Mouse (Mus musculus) ovary, postnatal 14 days (tissue): Measurements from ENCODE around the gene Mgat4c.

Experiments used
- DNase-seq: peaks from one replicate; pipeline ENCODE4 v3.0.0; 2022; ENCODE audit warnings: low spot score

The Mgat4c gene

DNA sequence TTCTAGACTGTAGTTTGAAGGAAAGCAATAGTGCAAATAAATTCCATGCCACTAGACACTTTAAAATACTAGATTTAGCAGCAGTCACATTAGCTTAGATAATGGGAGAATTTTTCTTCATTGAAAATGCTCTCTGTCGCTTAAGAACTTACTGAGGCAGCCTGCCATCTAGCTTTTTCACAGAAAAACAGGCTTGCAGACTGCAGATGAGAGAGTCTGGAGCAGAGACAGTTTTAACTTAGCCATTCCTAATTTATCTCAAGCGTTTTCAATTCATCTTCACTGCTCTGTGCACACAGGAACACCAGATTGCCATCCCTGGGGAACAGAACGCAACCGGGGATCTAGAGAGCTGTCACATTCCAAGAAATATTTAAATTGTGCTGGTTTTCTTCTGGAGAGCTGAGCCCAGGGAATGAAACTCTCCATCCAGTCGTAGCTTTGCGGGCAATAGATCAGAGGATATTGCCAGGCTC is at the start of gene Mgat4c:
Gene Mgat4c, plus strand, starts transcription at position 51 of the 476 bp plus-strand sequence.
- DNase-seq, result no peak

DNA sequence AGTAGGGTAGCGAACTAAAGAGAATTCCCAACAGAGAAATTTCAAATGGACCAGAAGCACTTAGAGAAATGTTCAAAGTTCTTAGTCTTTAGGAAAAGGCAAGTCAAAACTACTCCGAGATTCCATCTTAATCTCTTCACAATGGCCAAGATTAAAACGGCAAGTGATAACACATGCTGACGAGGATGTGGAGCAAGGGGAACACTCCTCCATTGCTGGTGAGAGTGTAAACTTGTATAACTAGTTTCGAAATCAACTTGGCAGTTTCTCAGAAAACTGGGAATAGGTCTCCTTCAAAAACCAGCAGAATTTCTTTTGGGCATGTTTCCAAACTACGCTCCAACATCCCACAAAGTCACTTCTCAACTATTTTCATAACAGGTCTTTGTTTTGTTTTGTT is 46.0 kb upstream of the Mgat4c start:
- DNase-seq, result no peak

DNA sequence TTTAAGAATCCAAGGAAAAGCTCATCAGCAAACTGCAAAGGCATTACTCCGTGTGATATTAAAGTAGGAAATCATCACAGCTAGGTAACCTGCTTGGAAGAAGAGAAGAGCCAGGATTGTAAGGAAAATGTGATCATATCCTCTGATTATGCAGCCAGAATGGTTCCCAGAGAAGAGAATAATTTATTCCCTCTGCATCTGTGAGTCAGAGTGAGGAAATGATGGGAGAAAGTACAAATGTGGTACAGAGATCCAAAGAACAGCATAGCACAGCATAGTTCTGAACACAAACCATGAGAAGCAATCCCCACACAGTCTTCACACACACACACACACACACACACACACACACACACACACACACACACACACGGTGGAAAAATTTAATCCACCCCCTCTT is 40.2 kb upstream of the Mgat4c start:
- DNase-seq, result no peak

DNA sequence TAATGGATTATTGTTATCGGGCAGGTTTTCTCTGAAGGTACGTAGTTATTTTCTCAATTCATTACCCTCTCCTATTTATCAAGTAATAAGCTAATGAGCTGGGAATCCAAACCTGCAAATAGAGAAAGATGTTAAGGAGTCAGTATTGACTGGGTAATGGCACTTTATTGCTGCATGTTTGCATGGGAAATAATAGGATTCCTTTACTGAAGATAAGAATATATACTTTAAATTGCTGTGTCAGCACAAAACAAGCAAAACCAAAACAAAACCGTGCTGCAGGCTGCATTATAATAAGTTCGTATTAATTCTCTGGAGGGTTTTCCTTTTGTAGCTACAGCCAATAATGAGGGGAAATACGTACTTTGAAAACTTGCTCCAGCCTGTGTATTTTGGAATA is 627 bp downstream of the Mgat4c start:
- DNase-seq, result no peak

DNA sequence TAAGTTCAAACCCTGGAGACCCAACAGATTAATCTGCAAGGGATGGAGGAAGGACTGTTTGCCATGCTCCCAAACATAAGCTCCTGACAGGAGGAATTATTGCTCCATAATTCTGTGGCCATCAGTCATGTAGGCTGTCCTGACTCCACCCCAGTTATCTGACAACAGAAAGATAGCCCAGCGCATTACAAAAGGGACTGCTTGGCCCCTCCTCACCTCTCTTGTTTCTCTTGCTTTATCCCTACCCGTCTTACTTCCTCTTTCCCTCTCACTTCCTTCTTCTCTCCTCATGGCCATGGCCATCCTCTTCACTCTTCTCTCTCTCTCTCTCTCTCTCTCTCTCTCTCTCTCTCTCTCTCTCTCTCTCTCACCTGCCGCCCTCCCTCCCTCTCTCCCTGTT is 80.5 kb downstream of the Mgat4c start:
- no peak for DNase-seq

DNA sequence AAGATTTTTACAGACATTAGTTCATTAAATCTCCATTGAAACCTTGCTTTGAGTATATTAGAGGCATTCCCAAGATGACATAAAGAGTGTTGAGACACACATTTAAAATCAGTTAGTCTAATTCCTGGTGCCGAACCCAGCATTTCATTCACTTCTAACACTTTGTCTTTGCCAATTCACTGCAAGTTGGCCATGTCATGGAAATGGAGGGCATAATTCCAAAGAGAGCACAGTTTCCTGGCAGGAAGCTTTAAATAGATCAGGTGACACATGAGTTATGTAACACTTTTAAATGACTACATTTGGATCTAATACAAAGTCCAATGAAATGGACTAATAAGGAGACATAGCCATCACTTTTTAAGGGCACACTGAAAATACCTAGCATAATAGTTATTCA is 89.4 kb downstream of the Mgat4c start:
- DNase-seq, result no peak

DNA sequence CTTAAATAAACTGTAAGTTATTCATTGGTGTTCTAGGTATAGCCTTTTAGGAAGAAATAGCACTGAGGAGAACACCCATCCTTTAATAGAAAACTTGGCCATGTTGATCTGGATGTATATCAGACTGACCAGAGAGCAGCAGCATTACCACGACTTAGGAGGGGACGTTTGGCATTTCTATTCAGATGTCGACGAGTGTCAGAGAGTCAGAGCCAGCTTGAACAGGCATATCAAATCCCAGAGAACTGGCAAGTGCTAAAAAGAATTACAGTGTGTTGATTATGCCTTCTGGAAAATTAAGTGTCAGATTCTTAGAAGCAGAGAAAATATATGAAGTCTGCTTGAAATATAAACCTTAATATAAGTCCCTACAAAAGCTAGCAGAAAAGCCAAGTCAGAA is 89.9 kb downstream of the Mgat4c start:
- DNase-seq, result no peak

DNA sequence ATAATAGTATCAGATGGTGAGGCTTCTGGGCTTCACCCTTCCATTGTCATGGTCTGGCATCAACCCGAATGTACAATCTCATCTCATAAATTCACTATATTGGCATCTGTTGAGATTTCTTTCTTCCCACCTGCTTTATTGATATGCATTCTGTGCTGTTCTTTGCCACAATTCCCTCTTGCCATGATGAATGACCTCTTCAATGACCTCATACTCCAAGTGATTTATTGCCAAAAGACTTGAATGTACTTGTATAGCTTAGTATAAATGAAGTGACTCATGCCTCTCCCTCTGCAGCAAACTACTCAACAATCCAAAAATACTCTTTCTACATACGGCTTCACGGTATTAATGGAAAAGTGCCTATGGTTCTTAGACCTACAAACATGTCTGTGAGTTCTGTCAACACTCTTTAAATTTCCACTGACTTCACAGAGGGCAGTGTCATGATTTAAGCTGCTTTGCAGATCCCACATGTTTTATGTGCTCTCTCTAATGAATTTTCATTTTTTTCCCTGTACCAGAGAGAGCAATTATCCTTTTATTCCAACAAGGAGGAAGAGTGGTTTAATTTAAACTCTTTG is 102.0 kb downstream of the Mgat4c start:
- DNase-seq, result no peak

DNA sequence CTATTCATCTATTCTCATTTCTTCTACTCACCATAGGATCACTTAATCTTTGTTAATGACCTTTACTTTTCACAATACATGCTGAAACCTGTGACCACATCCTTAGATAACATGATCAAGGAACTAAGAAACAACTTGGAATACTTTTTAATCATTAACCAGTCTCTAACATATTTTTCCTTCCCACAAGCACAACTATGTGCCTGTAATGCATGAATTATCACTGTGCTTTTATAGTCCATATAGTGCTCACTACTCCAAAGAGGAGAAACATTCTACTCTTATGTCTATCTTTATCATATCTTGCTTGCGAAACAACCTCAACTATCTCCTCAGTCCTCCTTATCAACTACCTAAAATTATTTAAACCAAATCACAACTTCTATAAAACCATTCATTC is 114.2 kb downstream of the Mgat4c start:
- DNase-seq, result no peak

DNA sequence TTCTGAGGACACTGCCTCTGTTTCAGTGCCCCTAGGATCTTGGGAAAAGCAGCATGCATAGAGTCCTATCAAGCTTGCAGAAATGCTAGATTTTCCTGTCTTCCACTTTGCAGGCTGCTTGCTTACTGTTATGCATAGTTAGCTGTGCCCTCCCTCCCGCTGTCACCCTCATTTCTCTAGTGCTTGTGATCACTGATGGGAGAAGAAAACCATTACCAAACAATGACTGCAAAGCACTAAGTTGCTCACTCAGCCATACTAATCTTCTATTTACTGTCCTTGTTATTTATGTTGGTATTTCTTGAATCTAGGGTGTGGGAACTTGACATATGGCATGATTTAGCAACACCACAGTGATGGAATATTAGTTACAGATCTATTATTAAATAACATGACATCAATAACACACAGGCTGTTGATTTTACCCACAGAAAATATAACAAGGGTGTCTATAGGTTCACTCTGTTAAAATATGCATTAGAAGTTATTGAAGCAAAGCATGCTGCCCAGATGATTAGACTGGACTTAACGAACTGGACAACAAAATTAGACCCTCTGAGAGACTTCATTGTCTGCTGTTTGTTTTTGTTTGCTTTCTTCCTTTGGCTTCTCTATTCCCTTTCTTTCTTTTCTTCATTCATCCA is 117.7 kb downstream of the Mgat4c start:
- DNase-seq, result no peak

DNA sequence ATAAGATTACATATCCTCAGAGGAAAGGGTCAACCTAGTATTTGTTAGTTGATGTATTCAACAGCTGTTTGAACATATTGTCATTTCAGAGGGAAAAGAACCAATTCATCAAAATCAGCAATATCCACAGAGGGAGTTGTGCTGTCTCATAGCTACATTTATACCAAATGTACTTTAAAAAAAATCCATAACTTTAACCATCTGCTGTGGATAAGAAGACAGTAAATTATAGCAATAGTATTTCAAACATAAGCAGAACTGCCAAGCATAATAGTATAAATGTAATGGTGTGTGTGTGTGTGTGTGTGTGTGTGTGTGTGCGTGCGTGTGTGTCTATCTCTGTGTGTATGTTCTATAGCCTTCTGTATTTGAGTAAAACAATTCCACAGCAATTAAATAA is 127.5 kb downstream of the Mgat4c start:
- no peak for DNase-seq

DNA sequence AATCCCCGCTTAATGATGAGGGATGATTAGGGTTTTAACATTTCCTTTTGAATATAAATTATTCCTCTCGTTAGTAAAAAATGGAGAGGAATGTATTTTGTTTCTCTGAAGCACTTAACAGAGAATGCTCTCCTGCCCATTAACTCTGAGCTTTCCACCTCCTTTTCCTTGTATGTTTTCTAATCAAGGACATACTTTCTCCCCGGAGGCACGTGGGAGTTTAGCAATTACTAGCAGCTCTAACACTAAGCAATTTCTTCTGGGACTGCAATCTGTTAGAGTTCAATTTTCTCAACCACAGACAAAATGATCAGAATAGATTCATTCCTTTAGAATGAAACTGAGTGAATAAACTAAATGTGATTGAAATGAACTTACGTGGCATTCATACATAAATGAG is 135.6 kb downstream of the Mgat4c start:
- no peak for DNase-seq

DNA sequence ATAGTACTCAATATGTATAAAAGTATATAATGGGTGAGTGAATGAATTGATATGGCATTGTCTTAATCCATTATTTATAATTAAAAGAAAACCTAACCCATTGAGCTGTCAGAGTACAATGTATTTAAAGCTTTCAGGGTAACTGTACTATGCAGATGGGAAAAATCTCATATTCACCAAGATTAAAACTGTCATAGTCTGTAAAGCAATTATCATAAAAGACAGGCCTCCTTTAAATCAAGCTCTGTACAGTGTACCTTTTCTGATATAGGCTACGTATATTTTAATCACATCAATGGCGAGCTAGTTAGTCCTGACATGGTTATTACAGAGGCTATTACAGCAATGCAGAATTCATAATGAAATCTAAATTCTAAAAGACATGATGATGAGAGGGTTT is 146.7 kb downstream of the Mgat4c start:
- no peak for DNase-seq

DNA sequence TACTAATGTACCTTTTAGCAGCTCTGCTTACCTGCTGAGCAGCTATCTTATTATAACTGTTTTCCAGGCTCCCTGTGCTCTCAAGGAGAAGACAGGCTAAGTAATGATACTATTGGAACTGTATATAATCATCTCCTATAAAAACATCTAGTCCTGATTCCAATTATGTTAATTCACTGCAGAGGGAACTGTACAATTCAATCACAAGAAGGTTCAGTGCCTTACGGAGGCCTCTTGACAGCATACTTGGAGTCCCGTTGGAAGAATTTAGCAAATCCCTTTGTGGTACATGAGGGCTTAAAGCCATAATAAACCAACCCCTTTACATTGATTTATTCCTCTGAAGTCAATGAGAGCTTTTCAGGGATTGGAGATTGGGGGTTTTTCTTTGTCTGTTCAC is 174.8 kb downstream of the Mgat4c start:
- no peak for DNase-seq

DNA sequence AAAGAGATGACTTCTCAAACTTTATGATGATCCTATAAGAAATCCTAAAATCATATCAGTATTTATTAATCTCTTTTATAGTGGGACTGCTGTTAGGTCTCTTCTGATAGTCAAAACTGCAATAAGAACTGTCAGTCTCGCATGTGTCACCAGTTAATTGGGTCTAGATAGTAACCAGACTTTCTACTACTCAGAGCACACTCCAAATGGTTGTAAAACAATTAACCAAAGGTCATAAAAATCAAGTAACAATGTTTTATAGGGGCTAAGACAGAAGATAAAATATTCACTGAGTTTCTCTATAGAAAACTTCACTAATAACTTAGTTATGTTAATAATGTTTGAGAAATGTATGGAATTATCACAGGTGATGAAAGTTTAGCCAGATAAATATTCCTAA is 208.6 kb downstream of the Mgat4c start:
- no peak for DNase-seq

DNA sequence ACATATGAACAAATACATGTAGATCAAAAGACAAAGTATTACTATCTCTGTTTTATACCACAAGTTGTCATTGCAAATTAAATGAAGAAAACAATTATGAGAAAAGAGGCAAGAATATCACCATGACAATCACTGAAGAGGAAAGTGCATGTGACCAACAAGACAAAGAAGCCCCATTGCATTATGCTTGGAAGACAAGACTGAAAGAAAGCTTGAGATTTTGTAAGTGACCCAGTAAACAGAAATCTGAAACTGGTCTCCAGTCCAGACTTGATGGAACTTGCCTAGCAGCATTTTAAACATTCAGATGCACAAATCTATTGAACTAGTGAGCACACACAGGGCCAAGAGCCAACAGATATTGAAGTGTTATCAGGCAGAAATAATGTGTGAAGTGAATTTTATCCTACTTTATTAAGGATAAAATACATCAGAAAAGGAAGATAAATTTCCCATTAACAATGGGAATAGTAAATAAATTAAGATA is 236.1 kb downstream of the Mgat4c start:
- DNase-seq, result no peak

DNA sequence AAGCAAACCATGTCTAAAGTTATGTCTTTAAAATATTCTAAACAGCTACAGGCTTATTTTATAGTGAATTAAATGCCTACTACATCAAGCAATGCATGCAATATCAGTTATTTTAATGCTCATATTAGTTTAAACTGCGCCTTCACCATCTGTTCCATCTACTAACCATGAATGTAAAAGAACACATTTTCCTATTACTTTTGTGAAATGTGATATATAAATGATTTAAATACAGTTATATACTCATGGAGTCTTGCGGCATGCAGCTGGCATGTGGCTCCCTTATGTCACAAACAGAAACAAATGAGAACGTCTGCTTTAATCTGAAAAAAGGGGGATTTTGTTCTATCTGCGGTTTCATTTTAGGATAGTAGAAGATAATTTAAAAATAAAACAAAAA is 316.3 kb downstream of the Mgat4c start:
- no peak for DNase-seq

DNA sequence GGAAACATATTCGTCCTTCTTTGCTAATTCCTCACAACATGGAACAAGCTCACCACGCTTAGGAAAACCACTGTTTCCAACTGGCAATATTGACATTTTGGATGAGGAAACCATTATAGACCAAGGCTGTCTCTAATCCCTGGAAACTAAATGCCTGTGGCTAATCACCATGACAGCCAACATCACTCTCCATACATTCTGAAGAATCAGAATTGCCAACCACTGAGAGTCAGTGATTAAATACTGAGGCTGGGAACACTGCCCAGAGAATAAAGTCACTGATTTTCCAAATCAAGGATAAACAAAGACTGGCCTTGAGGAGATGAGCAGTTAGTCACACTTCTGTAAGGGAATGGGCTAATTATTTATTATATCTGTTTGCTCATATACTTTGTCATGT is 361.2 kb downstream of the Mgat4c start:
- no peak for DNase-seq

DNA sequence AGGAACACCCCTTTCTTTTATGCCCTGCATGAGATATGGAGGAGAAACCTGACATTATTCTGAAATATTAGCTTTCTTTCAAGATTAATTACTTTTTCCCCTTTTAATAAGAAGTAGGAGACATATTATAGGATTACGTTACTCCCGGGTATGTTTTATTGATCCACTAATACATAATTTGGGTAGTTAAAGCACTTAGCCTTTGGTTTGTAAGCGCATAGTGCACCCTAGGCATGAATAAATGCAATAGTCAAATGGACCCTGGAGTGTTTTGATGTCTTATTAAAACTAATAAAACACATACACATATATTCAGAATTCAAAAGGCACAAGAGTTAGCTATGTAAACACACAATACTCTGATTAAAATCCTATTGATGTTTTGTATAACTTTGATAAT is 374.9 kb downstream of the Mgat4c start:
- DNase-seq, result no peak

DNA sequence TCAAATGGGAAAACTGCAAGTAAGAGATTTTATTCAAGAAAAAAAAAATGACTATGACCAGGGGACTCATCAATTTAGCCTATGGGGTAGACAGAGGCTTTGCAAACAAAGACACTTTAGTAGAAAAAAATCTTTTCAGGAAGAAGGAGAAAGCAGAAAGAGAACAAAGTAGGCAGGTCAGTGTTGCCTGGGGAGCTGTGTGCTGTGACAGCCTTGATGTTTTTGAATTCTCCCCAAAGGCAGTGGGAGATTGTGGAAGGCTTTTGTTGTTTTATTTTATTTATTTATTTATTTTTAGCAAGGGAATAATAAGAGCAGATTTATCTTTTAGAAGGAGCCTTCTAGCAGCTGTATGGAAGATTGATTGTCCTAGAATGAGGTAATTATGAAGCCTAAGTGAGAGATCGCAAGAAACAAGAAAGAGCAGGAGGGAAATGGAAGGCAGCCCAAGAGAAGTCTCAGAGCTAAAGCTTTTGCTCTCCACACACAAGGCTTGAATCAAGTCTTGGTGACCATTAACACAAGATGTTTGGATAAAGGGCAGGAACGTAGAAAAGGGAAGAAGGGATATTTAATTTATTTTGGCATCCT is 375.8 kb downstream of the Mgat4c start:
- no peak for DNase-seq

DNA sequence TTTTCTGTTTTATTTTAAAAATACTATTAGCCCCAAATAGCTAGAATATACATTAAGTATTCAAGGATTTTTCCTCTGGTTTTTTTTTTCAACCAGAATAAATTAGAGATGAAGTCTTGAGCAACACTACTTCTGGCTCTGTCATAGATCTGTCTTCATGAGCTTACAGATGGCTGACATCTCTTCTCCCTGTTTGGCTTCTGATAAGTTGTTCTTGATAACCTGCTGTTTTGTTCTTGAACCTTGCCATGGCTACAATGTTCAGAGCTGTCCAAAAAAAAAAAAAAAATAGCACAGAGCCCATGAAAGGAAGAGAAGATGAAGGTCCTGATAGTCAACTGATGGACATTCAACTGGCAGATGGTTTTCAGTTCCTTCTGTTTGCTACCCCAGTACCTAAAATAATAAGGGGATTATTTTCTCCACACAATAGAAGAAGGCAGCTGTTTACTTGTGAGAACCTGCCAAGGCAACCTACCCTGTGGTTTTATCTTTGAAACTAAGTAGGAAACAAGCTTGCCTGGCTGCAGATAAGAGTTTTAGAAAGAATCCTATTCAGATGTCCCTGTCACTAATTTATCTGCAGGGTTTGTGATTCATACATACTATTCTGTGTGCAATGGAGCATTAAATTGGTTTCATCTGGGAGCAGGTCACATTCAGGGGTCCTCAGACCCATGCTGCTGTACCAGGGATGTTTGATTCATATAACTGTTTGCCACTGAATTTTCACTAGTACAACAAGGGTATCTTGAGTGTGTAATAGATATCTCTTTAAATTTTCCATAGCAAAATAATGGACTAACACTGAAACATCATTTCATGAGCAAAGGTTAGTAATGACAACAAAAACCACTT is 393.5 kb downstream of the Mgat4c start:
- DNase-seq, result no peak

DNA sequence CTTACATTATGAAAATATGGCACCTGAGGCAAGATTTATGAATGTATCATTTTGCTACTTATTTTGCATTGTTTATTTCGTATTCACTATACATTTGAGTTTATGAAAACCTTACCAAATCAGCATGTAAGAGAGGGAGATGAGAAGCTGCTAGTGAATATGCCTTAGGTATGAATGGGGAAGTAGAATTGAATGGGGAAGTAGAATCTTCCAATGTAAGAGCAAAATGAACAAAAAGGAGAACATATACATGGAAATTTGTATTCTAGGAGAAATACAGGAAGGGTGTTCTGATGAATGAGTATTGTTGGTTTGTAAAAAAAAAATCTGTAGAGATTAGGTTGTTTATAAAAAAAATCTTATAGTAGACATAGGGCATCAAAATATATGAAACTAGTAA is 441.9 kb downstream of the Mgat4c start:
- no peak for DNase-seq

DNA sequence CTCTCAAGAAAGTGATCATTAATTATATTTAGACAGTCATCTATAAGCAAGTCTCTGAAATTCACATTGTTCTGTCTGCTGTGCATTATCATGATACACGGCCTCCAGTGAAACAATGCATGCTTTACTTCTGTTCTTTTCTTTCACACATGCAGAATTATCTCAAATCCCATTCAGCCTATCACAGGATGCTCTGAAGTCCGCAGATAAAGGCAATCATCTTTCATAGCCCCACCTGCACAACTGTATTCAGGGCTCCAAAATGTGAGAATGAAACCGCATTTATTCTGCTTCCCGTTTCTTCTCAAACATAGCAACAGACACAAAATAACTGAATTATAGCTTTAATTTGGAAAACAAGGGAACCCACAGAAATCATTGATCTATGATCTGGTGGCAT is 446.1 kb downstream of the Mgat4c start:
- no peak for DNase-seq
